Mouse (Mus musculus): ENCODE data around the gene Zranb3. TPM values are rescaled to one million over a fixed set of nuclear protein-coding genes. Genes with fewer than 3 reads are reported as not detected.

Zranb3 gene
- polyA plus RNA-seq, 1 experiment = 7.7 TPM

DNA sequence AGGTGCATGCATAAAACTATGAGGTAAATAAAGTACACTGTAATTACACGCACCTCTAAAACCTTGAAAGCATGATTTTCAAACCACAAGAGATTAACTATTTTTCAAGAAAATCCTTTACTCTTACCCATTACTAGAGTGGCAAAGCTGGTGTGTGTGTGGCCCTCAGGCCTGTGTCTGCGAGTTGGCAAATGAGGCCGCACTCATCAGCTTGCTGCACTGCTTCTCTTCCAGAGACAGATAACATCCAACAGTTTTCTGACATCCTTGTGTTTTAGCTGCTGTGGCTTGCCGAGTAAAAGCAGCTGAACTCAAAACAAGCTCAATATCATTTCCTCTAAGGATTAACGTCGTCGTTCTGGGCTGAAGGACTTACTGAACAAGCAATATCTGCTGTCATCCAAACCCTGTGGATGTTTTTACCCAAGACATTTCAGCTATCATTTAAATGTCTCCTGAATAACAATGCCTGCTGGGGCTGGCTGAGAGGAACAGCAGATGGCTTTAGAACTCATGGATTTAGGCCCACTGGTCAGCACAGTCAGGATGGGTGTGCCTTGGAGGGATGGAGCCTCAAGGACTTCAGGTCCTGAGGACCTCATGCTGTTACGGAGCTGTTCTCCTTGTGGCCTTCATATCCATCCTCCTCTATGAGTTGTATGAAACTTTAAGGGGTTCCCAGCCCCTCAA, 42.0 kb downstream of the Zranb3 start:
- Histone ChIP-seq H3K4me1 (ENCODE audit: control insufficient read depth, insufficient read depth, low read length) (no peaks in the 10 kb centered on the region), H3K27ac (ENCODE audit: control insufficient read depth, insufficient read depth, low read depth, low read length) (no peak overlapping the region), H3K36me3 (ENCODE audit: control insufficient read depth, insufficient read depth, low read length) (no peaks in the 10 kb centered on the region), H3K4me3 (ENCODE audit: control insufficient read depth, low read depth, low read length) (no peak overlapping the region), H3K27me3 (ENCODE audit: control insufficient read depth, insufficient read depth, low read length) (no peaks in the 10 kb centered on the region)
- TF ChIP-seq POLR2A (IDR thresholded peaks at IDR 0.05; ENCODE audit: control insufficient read depth, low read depth, low read length) = no peak
- TF ChIP-seq CTCF (IDR thresholded peaks at IDR 0.05; ENCODE audit: control insufficient read depth, insufficient read depth, insufficient replicate concordance, low read depth, low read length) = no peak

DNA sequence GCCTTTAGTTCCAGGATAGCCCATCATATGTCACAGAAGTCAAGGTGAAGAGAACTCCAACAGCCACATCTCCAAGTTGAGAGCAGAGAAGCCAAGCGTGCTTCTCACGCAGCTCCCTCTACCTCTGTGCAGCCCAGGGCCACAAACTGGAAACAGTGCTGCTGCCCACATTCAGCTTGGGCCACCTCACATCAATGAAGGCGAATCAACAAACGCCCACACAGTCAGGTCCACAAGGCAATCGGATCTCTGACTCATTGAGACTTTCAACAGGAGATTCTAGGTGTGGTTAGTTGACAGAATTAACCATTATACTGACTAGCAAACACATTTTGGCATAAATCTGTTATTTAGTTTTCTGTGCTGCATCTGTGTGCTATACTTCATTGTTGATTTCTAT, 44.2 kb downstream of the Zranb3 start:
- no peak overlapping the region for H3K27ac ChIP-seq (ENCODE audit: control insufficient read depth, insufficient read depth, low read depth, low read length)
- no peak for TF ChIP-seq CTCF (IDR thresholded peaks at IDR 0.05; ENCODE audit: control insufficient read depth, insufficient read depth, insufficient replicate concordance, low read depth, low read length)
- TF ChIP-seq POLR2A (IDR thresholded peaks at IDR 0.05; ENCODE audit: control insufficient read depth, low read depth, low read length) = no peak
- no peaks in the 10 kb centered on the region for H3K27me3 ChIP-seq (ENCODE audit: control insufficient read depth, insufficient read depth, low read length)
- no peak overlapping the region for H3K4me3 ChIP-seq (ENCODE audit: control insufficient read depth, low read depth, low read length)
- H3K36me3 ChIP-seq (ENCODE audit: control insufficient read depth, insufficient read depth, low read length) = no peaks in the 10 kb centered on the region
- no peaks in the 10 kb centered on the region for H3K4me1 ChIP-seq (ENCODE audit: control insufficient read depth, insufficient read depth, low read length)

DNA sequence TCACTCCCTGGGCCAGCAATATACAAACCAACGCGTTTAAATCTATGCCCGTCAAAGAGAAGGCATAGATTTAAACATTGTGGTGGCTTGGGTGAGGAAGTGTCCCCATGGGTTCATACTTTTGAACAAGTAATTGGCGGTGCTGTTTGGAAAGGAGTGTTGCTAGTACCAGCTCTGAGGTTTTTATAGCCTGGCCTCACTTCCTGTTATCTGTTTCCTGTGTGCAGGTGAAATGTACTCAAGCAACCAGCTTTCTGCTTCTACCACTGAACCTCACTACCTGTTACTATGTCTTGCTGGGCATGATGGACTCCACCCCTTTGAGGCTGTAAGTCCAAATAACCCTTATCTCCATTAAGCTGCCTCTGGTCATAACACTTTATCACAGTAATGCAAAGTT, 45.6 kb downstream of the Zranb3 start:
- Histone ChIP-seq H3K27me3 (ENCODE audit: control insufficient read depth, insufficient read depth, low read length) (no peaks in the 10 kb centered on the region), H3K4me1 (ENCODE audit: control insufficient read depth, insufficient read depth, low read length) (no peaks in the 10 kb centered on the region), H3K4me3 (ENCODE audit: control insufficient read depth, low read depth, low read length) (no peak overlapping the region), H3K36me3 (ENCODE audit: control insufficient read depth, insufficient read depth, low read length) (no peaks in the 10 kb centered on the region), H3K27ac (ENCODE audit: control insufficient read depth, insufficient read depth, low read depth, low read length) (no peak overlapping the region)
- TF ChIP-seq POLR2A (IDR thresholded peaks at IDR 0.05; ENCODE audit: control insufficient read depth, low read depth, low read length) = no peak
- no peak for TF ChIP-seq CTCF (IDR thresholded peaks at IDR 0.05; ENCODE audit: control insufficient read depth, insufficient read depth, insufficient replicate concordance, low read depth, low read length)

DNA sequence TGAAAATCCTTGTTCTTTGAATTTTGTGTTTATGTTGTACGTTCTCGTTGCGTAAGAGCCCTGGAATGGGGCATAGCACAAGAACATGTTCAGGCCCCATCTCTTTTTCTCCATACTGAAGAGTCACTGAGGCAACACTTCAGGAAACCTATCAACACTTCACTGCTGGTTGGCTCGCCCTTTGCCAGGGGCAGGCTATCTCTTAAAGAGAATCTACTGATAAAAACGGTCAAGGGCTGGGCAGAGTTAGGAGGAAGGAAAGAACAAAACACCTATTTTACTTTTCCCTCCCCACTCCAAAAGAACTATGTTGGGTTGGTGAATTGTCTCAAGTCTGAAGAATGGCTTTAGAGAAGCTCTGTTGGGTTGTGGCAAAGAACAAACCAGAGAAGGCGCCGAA, 55.9 kb downstream of the Zranb3 start:
- Histone ChIP-seq H3K4me3 (ENCODE audit: control insufficient read depth, low read depth, low read length) (no peak overlapping the region), H3K4me1 (ENCODE audit: control insufficient read depth, insufficient read depth, low read length) (no peaks in the 10 kb centered on the region), H3K27me3 (ENCODE audit: control insufficient read depth, insufficient read depth, low read length) (no peaks in the 10 kb centered on the region), H3K27ac (ENCODE audit: control insufficient read depth, insufficient read depth, low read depth, low read length) (no peak overlapping the region), H3K36me3 (ENCODE audit: control insufficient read depth, insufficient read depth, low read length) (no peaks in the 10 kb centered on the region)
- TF ChIP-seq CTCF (IDR thresholded peaks at IDR 0.05; ENCODE audit: control insufficient read depth, insufficient read depth, insufficient replicate concordance, low read depth, low read length) = no peak
- TF ChIP-seq POLR2A (IDR thresholded peaks at IDR 0.05; ENCODE audit: control insufficient read depth, low read depth, low read length) = no peak

DNA sequence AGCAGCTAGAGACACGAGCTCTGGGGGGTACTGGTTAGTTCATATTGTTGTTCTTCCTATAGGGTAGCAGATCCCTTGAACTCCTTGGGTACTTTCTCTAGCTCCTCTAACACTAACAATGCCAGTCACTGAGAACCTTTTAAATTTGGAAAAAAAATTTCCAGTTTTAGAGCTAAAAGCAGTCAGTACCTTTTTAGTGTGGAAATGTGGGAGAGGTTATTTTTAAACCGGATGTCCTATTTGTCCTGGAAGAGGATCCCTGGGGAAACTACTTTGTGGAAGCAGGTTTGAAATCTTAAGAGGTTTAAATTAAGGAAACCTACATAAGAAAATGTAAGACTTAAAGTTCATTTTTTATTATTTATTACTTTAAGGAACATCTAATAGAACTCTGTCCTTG, 56.4 kb downstream of the Zranb3 start:
- H3K27ac ChIP-seq (ENCODE audit: control insufficient read depth, insufficient read depth, low read depth, low read length) = no peak overlapping the region
- H3K4me3 ChIP-seq (ENCODE audit: control insufficient read depth, low read depth, low read length) = no peak overlapping the region
- no peaks in the 10 kb centered on the region for H3K36me3 ChIP-seq (ENCODE audit: control insufficient read depth, insufficient read depth, low read length)
- no peak for TF ChIP-seq POLR2A (IDR thresholded peaks at IDR 0.05; ENCODE audit: control insufficient read depth, low read depth, low read length)
- TF ChIP-seq CTCF (IDR thresholded peaks at IDR 0.05; ENCODE audit: control insufficient read depth, insufficient read depth, insufficient replicate concordance, low read depth, low read length) = no peak
- no peaks in the 10 kb centered on the region for H3K27me3 ChIP-seq (ENCODE audit: control insufficient read depth, insufficient read depth, low read length)
- no peaks in the 10 kb centered on the region for H3K4me1 ChIP-seq (ENCODE audit: control insufficient read depth, insufficient read depth, low read length)

DNA sequence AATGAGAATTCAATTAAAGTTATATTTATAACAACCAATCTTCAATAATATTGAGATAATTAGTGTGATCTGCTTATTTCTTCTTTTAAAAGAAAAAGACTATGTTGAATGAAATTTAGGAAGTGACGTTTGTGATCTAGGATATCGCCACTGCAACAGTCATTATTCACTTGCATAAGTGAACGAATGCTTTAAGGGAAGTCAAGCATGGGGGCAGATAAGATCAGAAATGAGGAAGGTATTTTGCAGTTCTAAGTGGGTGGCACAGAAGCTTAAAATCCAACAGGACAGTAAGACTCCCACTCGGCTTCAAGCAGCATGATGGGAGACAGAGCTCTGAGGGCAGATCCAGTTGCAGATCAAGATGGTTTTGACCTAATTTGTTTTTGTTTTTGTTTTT, 58.7 kb downstream of the Zranb3 start:
- H3K27me3 ChIP-seq (ENCODE audit: control insufficient read depth, insufficient read depth, low read length) = no peaks in the 10 kb centered on the region
- no peaks in the 10 kb centered on the region for H3K4me1 ChIP-seq (ENCODE audit: control insufficient read depth, insufficient read depth, low read length)
- H3K36me3 ChIP-seq (ENCODE audit: control insufficient read depth, insufficient read depth, low read length) = no peaks in the 10 kb centered on the region
- no peak overlapping the region for H3K27ac ChIP-seq (ENCODE audit: control insufficient read depth, insufficient read depth, low read depth, low read length)
- TF ChIP-seq POLR2A (IDR thresholded peaks at IDR 0.05; ENCODE audit: control insufficient read depth, low read depth, low read length) (no peak), CTCF (IDR thresholded peaks at IDR 0.05; ENCODE audit: control insufficient read depth, insufficient read depth, insufficient replicate concordance, low read depth, low read length) (no peak)
- H3K4me3 ChIP-seq (ENCODE audit: control insufficient read depth, low read depth, low read length) = no peak overlapping the region

DNA sequence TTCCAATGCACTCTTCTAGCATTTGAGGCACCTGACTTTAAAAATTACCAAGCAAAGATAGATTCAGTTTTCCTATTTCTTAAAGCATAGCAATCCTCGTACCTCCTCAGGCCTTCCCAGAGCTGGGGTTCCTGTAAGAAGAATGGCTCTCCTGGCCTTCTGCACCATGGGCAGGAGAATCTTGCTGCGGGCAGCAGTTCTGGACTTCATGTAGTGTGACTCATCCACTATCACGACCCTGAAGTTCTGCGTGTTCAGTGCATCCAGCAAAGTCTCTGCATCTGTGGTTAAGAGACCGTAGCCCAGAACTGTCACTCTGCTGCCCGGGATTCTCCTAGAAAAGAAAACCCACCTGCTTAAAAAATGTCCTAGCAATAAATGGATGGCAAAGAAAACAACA, 66.6 kb downstream of the Zranb3 start:
- H3K27me3 ChIP-seq (ENCODE audit: control insufficient read depth, insufficient read depth, low read length) = no peaks in the 10 kb centered on the region
- H3K27ac ChIP-seq (ENCODE audit: control insufficient read depth, insufficient read depth, low read depth, low read length) = no peak overlapping the region
- H3K4me1 ChIP-seq (ENCODE audit: control insufficient read depth, insufficient read depth, low read length) = no peaks in the 10 kb centered on the region
- H3K36me3 ChIP-seq (ENCODE audit: control insufficient read depth, insufficient read depth, low read length) = no peaks in the 10 kb centered on the region
- no peak overlapping the region for H3K4me3 ChIP-seq (ENCODE audit: control insufficient read depth, low read depth, low read length)
- no peak for TF ChIP-seq POLR2A (IDR thresholded peaks at IDR 0.05; ENCODE audit: control insufficient read depth, low read depth, low read length)
- TF ChIP-seq CTCF (IDR thresholded peaks at IDR 0.05; ENCODE audit: control insufficient read depth, insufficient read depth, insufficient replicate concordance, low read depth, low read length) = no peak
